Mouse (Mus musculus): ENCODE data around the gene Olfr669. TPM values are rescaled to one million over a fixed set of nuclear protein-coding genes. Genes with fewer than 3 reads are reported as not detected.

The Olfr669 gene
- polyA plus RNA-seq, 1 experiment from 2014 or later, result not detected

Other genes with a start within 250 kb of the Olfr669 start
- gene Olfr661, start 247.7 kb upstream of the Olfr669 start, polyA plus RNA-seq (2015; fragmentation: Nextera tagmentation; extraction: Ambion mirVana), result not detected in 2 replicates
- gene Usp17le, start 156.8 kb upstream of the Olfr669 start, polyA plus RNA-seq (2015; fragmentation: Nextera tagmentation; extraction: Ambion mirVana), result not detected in 2 replicates
- gene Usp17lb, start 91.6 kb upstream of the Olfr669 start, polyA plus RNA-seq (2015; fragmentation: Nextera tagmentation; extraction: Ambion mirVana), result not detected in 2 replicates
- not detected in 2 replicates for gene Usp17la, start 77.2 kb upstream of the Olfr669 start, polyA plus RNA-seq (2015; fragmentation: Nextera tagmentation; extraction: Ambion mirVana)
- not detected in 2 replicates for gene Olfr665, start 56.2 kb upstream of the Olfr669 start, polyA plus RNA-seq (2015; fragmentation: Nextera tagmentation; extraction: Ambion mirVana)
- gene Olfr666, start 38.3 kb upstream of the Olfr669 start, polyA plus RNA-seq (2015; fragmentation: Nextera tagmentation; extraction: Ambion mirVana), result 0.05 TPM in 1 of 2 replicates, not detected in the other
- gene Olfr667, start 12.8 kb upstream of the Olfr669 start, polyA plus RNA-seq (2015; fragmentation: Nextera tagmentation; extraction: Ambion mirVana), result not detected in 2 replicates
- gene Olfr668, start 6.2 kb upstream of the Olfr669 start, polyA plus RNA-seq (2015; fragmentation: Nextera tagmentation; extraction: Ambion mirVana), result not detected in 2 replicates
- not detected in 2 replicates for gene Olfr670, start 28.4 kb downstream of the Olfr669 start, polyA plus RNA-seq (2015; fragmentation: Nextera tagmentation; extraction: Ambion mirVana)
- not detected in 2 replicates for gene Olfr671, start 44.9 kb downstream of the Olfr669 start, polyA plus RNA-seq (2015; fragmentation: Nextera tagmentation; extraction: Ambion mirVana)
- gene Olfr672, start 67.8 kb downstream of the Olfr669 start, polyA plus RNA-seq (2015; fragmentation: Nextera tagmentation; extraction: Ambion mirVana), result not detected in 2 replicates
- gene Olfr675, start 94.2 kb downstream of the Olfr669 start, polyA plus RNA-seq (2015; fragmentation: Nextera tagmentation; extraction: Ambion mirVana), result not detected in 2 replicates
- not detected in 2 replicates for gene Olfr676, start 98.5 kb downstream of the Olfr669 start, polyA plus RNA-seq (2015; fragmentation: Nextera tagmentation; extraction: Ambion mirVana)
- gene Olfr677, start 117.1 kb downstream of the Olfr669 start, polyA plus RNA-seq (2015; fragmentation: Nextera tagmentation; extraction: Ambion mirVana), result not detected in 2 replicates
- gene Olfr678, start 130.2 kb downstream of the Olfr669 start, polyA plus RNA-seq (2015; fragmentation: Nextera tagmentation; extraction: Ambion mirVana), result not detected in 2 replicates
- not detected in 2 replicates for gene Olfr679, start 147.0 kb downstream of the Olfr669 start, polyA plus RNA-seq (2015; fragmentation: Nextera tagmentation; extraction: Ambion mirVana)
- not detected in 2 replicates for gene Olfr680-ps1, start 158.6 kb downstream of the Olfr669 start, polyA plus RNA-seq (2015; fragmentation: Nextera tagmentation; extraction: Ambion mirVana)
- not detected in 2 replicates for gene Olfr681, start 182.6 kb downstream of the Olfr669 start, polyA plus RNA-seq (2015; fragmentation: Nextera tagmentation; extraction: Ambion mirVana)
- gene Olfr683, start 212.8 kb downstream of the Olfr669 start, polyA plus RNA-seq (2015; fragmentation: Nextera tagmentation; extraction: Ambion mirVana), result not detected in 2 replicates
- not detected in 2 replicates for gene Olfr684, start 229.4 kb downstream of the Olfr669 start, polyA plus RNA-seq (2015; fragmentation: Nextera tagmentation; extraction: Ambion mirVana)